Mouse (Mus musculus) left cerebral cortex, postnatal 10 days (tissue): Measurements from ENCODE around the gene Tmod1. TPM values are rescaled to one million over a fixed set of nuclear protein-coding genes. Genes with fewer than 3 reads are reported as not detected.
A peak's percentile ranks its signal among the peaks of the same experiment; 100 is the strongest.

Experiments
- DNase-seq, 2 experiments: peaks; one replicate each; pipeline ENCODE4 v3.0.0; 2021 to 2022; ENCODE audit warnings: low spot score in 2 of 2, mixed read lengths in 1 of 2; ENCODE audit errors: extremely low spot score in 1 of 2
- intact Hi-C: fragments of 180-260 bp; cut with DNase I; formaldehyde crosslinking; loops from one replicate; pipeline ENCODE4 v1.15.1; 2025
- total RNA-seq, 2 experiments: library from RNA; stranded (reverse); gene quantifications; 2 replicates each; pipeline ENCODE4 v1.2.3; 2021

Gene Tmod1
- total RNA-seq, 2 experiments from 2014 or later: 10.5 to 11.3 TPM

DNA sequence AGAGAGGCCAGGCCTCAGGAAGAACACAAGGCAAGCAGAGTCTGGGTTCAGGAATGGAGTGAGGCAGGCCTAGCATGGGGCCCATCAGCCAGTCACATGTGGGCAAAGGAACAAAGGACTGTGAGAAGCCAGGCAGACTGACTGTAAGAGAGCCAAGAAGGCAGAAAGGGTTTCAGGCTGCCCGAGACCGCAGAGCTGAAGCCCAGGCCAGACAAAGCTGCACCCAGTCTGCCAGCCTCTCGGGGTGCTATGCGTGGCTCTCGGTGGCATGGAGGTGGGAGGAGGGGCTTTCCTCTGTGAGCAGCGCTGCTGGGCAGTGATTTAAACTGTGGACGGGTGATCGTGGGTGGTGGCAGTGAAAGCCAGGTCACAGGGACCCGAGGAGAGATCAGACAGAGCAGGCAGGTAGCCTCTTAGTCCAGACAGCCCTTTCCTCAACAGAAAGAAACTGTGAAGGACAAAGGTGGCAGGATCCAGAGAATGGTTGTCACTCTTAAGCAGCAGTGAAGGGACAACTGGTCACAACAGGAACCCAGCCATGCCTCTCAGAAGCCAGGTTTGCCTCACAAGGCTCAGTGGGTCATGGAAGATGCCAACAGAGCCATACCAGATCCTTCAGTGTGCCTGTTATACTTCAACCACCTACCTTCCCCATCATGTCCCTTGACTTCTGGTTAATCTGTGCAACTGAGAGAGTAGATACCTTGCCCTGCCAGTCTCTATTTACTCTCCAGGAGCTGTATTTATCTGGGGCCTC, 45.9 kb downstream of the Tmod1 start:
- intact Hi-C loops: no loop called here
- no peak for DNase-seq

DNA sequence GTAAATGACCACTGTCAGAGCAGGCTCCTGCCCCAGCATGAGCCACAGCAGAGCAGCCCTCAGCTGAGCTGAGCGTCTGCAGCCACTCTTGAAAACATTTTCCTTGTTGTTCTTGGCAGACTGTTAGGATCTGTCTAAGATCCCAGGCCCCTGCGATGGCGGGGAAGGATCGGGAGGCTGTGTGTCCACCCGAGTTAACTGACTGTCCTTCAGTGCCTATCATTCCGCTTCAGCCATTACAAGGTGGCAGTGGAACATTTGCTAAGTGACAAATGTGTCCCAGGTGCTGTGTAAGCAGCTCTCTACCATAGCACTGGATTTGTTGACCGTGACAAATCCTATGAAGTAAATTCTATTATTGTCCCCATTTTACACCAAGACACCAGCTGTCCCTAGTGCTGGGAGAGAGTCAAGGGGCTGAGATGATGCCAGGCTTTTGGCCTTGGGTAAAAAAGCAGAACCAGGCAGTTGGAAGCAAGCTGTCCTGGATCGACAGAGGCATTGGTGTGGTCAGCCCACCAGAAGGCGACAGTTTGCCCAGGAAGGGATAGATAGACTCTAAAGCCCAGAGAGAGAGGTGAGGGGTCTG, 46.6 kb downstream of the Tmod1 start:
- intact Hi-C loops: no loop called here
- DNase-seq: no peak

DNA sequence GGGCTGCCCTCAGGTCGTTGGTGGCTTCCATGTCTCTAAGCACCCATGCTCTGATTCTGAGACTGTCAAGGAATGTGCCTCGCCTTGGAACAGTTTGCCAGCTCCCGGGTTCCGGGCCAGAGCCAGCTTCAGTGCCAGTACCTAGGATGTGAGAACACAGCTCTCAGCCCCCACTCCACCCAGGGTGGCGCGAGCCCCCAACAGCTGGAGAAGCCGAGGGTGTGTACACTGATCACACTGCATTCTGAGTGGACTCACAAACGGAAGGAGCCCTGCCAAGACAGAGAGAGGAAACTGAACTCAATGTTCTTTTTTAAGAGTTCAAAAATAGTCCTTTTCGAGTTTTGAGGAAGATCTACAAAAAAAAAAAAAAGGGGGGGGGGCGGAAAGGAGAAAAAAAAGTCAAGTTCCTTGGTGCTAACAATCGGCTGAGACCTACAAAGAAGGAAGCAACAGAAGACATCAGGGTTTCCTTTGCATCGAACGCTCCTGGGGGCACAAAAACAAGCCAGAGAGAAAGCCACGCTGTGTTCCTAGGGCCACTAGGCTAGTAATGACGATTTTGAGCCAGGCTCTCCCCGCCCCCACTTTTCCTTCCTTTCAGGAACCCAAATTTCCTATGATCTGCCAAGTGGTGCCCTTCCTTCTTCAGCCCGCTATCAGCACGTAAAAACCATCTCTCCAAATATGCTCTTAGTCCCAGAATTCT, 48.1 kb downstream of the Tmod1 start:
- peak; percentile 48 to 62 for DNase-seq
- intact Hi-C loops: no loop called here

DNA sequence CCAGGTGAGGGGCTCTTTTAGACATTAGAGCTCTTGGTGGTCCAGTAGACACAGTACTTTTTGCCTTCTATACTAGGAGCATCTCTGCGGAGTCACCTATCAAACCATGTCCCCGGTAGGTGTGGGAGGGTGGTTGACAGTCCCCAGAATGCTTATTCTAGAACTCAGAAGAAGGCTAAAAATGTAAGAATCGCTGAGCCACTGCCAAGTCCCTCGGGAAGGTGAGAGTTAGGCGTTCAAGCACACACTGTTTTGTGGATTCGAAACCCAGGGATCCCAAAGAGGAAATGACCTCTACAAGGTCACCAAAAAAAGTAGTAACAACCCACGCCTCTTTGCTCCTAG, 48.7 kb downstream of the Tmod1 start:
- no peak for DNase-seq
- intact Hi-C loops: no loop called here

DNA sequence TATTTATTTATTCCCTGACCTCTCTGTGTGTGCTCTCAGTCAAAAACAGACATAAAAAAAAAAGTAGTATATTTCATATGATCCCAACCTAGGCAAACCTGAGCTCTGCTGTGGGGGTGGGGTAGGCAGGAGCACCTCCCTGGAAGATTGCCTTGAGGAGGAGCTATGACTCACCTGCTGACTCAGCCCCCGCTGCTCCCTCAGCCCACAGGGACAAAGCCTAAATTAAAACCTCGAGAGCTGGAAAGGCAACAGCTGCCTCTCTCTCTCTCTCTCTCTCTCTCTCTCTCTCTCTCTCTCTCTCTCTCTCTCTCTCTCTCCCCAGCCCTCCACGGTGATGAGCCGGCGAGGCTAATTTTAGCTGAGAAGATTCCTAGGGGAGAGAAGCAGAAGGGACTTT, 49.1 kb downstream of the Tmod1 start:
- DNase-seq: peak; percentile 49 to 73
- intact Hi-C loops: no loop called here

DNA sequence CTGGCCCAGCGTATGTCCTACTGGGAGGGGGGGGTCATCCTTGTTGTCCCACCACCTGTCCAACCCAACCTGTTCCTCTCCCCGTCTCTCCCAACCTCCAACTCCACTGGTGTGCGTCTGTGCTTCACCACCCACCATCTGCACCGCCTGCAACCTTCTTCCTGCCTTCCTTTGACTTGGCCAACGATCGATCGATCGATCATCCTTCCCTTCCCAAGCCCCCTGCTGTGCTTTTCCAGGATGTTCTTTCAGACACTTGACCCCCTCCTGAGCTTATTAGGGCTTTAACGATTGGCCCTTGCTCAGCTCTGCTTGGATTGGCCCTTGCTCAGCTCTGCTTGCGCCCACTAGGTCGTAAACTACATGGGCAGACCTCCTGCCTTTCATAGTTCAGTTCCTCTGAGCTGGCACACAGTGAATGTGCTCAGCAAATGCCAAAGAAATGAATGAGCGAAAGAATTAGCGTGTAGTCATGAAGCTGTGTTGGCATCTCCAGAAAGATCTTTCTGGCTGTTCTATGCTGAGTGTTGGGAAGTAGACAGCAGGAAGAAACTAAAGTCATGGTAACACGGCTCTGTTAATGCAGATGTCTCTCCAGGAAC, 50.9 kb downstream of the Tmod1 start:
- intact Hi-C loops: no loop called here
- no peak for DNase-seq

DNA sequence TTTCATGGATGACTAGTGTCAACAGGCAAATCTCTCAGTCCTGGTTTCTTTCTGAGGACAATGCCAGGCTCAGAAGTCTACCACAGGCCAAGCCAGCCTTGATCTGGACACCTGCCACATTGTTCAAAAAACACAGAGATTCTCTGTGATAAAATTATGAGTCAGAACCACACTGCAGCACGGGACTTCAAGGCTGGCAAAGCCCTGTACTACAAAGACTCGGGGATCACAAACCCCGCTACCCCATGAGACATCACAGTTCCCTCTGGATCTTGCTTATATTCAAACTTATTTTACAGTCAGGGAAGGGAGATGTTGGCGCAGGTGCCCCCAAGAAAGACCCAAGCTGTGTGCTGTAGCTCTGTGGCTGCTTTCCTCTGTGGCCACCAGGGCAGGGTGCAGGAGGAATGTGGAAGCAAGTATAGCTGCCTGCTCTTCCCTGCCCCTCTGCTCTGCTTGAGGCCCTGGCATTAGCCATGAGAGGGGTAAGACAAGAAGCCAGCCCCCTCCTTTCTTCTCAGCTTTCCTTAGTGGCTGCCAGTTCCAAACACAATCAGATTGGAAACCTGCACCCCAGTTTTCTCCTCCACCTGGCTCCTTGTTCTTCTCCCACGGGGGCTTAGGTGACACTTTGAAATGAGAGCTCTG, 53.8 kb downstream of the Tmod1 start:
- DNase-seq: no peak
- intact Hi-C loops: no loop called here

DNA sequence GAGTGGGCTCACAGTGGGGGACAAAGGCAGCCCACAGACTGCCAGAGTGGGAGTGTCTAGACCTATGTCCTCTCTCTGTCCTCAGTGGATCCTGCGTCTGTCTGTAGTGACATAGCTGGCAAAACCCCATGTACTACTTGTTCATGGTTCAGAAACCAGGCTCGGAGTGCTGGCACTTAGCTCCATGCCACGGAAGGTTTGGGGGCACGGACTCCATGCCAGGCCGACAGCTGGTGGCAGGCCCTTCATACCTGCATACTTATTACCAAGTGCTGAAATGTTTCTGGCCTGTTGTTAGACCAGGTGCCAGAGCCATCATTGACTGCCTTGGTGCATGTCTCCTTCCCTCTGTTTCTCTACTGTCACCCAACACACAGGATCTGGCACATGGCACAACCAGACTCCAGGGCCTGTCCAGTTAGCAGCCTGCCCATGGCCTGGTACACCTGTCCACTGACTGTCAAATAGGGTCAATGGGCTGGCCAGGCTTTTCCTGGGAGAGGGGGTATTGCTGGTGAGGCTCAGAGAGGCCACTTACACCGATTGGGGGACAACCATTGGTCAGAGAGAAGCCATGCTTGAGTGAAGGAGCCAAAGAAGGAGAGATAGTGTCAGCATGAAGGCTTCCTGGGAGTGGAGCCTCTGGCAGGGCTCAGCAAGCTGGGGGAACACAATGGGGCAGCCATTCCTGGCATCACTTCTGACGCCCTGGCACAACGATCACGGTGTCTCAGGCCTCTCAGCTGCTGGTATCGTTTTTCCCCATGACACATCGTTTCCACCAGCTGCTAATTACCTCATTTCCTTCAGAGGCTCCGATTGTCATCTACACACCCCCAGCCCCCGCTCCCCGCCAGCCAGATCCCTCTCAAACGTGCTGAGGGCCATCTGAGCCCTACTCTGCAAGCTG, 56.4 kb downstream of the Tmod1 start:
- intact Hi-C loops: no loop called here

DNA sequence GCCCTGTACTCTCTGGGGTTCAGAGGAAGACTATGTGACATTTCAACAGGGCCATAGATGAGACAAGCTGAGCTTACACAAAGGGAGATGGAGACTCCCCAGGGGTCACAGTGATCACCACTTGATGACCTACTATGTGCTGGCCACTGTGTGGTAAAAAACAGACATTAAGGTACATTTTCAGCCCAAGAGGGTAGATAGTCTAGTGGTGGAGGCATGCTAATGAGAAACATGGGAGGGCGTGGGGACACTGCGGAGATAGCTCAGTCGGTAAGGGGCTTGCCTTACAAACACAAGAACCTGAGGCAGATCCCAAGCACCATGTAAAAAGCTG, 57.1 kb downstream of the Tmod1 start:
- intact Hi-C loops: no loop called here
- no peak for DNase-seq

More for the DNA sequence above, 56.4 kb downstream of the Tmod1 start:
- DNase-seq: no peak

DNA sequence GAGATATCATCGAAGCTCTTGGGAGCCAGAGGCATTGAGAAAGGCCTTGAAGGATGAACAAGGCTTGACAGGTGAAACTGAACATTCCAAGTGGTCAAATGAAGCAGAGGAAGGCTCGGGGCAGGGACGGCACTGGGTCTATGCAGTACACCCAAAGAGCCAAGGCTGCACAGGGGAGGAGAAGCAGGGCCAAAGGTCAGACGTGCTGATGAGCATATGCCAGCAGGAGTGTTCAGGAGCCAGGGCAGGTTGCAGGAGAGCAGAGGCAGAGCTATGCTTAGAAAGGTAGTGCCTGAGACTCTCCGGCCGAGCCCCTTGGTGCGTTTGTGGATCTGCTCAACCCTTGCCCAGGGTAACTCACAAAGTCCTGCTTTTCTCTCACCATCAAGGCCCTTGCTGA, 57.8 kb downstream of the Tmod1 start:
- intact Hi-C loops: no loop called here
- no peak for DNase-seq

DNA sequence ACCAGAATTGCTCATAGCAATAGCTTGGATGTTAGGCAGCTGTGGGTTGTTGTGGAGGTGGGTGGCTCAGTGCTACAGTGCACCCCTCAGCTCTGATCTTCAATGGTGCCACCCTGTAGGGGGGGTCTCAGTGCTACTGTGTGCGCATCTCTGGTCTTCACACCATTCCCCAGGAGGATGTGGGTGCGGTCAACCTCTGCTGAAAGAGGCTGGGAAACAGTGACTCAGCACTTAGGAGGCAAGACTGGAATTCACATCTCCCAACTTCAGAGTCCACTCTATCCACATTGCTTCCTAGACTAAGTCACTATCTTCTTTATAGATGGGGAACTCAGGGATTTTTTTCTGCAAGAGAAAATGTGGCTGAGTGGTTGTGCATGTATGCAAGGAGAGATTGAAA, 58.9 kb downstream of the Tmod1 start:
- no peak for DNase-seq
- intact Hi-C loops: no loop called here

DNA sequence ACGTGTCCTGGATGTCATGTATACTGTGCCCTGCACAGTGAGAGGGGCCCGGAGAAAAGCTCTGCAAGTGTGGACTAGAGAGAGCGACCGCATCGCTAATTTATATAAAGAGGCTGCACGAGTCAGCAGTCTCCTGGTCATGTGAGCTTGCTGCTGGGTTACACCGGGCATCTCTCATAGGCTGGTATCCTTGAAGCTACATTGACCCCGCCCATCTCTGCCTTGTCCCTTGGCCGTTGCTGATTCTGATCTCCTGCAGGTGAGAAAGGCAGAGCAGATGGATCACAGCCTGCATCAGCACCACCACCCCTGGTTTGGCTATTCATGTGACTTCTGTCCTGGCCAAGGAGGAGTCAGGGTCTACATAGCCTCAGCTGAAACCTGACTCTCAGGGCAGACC, 60.4 kb downstream of the Tmod1 start:
- intact Hi-C loops: no loop called here

DNA sequence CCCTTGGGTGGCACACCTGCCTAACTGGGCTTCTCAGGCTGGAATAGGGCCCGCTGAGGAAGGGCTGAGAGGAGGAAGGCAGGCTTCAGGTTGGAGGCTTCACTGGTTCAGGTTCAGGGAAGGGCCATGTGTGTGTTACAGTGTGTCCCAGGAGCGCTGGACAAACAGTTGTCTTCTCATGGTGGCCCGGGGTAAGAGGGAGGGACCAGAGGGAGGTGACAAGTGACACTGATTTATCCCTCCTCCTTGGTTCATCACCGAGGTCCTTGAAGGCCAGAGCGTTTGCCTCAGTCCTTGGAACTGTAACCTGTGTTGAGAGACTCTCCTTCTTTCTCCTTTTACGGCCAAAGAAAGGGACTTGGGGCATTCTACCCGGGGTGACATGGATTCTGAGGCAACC, 61.8 kb downstream of the Tmod1 start:
- intact Hi-C loops: no loop called here

More for the DNA sequence above, 60.4 kb downstream of the Tmod1 start:
- no peak for DNase-seq

DNA sequence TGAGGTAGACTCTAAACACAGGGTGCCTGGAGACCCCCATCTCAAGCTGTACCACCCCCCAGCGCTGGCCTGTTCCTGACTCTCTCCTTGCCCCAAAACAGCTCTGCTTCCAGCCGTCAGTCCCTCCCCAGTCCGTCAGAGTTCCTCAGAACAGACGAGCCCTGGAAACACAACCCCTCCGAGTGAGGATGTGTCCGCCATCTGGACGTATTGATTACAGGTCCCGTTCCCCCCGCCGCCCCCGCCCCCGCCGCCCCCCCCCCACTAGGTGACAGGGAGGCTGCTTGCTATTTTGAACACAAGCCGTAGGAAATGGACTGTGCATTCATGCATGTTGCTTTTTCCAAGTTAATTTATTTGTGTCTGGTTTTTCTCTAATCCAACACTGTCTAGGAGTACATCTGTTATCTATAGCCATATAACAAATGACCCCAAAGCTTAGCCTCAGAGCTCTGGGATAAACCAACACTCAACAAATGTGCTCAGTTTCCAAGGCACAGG, 62.5 kb downstream of the Tmod1 start:
- DNase-seq: no peak
- intact Hi-C loops: no loop called here

More for the DNA sequence above, 61.8 kb downstream of the Tmod1 start:
- no peak for DNase-seq

DNA sequence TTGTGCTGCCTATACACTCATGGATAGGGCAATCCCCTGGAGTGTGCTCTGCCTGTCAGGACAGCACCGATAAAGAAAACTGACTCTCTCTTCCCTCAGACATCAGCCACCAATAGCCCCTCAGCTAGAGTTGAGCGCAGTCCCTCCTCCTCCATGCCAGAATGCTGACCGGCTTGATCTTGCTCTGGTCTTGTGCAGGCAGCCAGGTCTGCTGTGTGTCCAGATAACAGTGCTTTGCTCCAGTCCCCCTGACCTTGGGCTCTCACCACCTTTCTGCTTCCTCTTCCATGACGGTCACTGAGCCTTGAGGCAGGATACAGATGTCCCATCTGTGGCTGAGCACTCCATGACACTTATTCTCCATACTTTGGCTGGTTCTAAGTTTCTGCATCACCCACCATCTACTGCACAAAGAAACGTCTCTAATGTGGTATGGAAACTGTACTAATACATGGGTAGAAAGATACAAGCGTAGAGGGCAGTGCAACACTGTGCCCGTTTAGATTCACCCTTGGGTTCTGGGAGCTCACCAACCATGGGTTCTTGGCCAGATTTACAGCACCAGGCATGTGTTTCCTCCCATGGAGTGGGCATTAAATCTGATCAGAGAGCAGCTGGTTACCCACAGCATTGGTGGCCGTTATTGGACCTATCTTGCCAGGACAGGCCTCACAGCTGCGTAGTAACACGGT, 63.5 kb downstream of the Tmod1 start:
- DNase-seq: no peak
- intact Hi-C loops: no loop called here

DNA sequence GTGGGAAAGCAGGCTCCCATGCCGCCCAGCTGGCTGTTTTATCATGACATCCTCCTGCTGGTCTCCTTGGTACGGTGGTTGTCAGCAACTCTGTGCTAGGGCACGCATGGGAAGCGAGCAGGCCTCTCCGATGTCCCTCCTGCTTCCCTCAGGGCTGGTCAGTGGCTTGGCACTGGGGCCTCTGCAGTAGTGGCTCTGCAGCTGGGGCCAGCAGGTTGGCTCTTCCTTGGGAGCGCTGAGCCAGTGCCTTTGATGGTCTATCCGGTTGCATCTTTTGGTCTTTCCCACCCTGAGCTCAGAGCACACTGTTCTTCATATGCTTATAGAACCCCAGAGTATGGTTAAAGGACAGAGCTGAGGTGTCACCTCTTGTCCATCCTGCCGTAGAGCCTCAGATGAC, 71.3 kb downstream of the Tmod1 start:
- intact Hi-C loops: no loop called here
- DNase-seq: no peak

DNA sequence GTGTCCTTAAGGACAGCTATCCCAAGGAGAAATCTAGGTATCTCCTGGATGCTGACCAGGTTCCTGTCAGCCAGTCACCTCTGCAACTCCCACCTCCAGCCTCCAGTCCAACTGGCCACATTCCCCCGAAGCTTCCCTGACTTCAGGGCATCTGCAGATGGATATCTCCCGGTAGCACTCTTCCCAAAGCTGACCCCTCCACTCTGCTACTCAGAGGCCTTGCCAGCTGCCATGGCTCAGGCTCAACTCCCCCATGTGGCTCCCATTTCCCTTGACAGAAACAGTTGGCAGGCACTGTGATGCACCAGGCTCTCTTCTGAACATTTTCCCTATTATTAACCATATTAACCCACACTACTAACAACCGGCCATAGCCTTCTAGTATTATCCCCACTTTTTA, 72.6 kb downstream of the Tmod1 start:
- intact Hi-C loops: no loop called here
- DNase-seq: no peak

DNA sequence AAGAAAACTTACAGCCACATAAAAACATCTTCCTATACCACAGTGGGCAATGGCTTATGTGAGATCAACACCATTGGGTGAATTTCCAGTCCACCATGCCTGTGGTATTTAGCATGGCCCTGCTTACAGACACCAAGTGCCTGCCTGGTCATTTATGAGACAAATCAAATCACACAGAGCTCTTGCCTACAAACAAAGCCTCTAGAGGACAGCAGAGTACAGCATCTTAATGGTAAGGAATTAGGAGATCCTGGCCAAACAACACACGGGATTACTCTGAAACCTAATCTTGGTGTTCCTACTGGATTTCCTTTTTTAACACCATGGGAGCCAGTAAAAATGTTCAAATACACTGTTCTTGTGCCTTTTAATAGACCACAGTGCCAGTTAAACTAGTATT, 76.6 kb downstream of the Tmod1 start:
- intact Hi-C loops: loop anchor here (5.0 kb wide), 1 partner anchor 78 kb away; the partner anchor contains the start of gene Tmod1
- DNase-seq: no peak
